Mouse (Mus musculus): ENCODE measurements at regions not wholly inside any gene's neighbourhood (a gene's known extent, or its start where the extent isn't known, plus 50 kb on each side); places are given as distances from the start of the nearest gene placed in this dataset.
"Not testable (repeated sequence)": the region's sequence is repeated elsewhere in the genome, so short reads cannot be mapped to it uniquely, and the experiment has no call there.

- no peak for ATAC-seq (ENCODE audit: low read depth)
These were observed 68.7 kb upstream of the Tbl1xr1 start for GRCm38 (mm10) chr3:22007736-22008135.

GRCm38 (mm10) chr3:22008432-22008831 is 68.0 kb upstream of the Tbl1xr1 start:
- WGBS, result 86% methylated on average over 5 of the region's 5 CpGs
- ATAC-seq (ENCODE audit: low read depth), result no peak
- Histone ChIP-seq H3K4me2 (ENCODE audit: low read depth, low read length) (no peak overlapping the region), H3K4me1 (ENCODE audit: control insufficient read depth, insufficient read depth, low read length) (no peaks in the 10 kb centered on the region), H3K27me3 (ENCODE audit: control insufficient read depth, insufficient read depth, low read length) (no peaks in the 10 kb centered on the region), H3K27ac (ENCODE audit: low read depth, low read length) (no peak overlapping the region), H3K4me3 (ENCODE audit: low read depth, low read length) (no peak overlapping the region), H3K9ac (replicated peaks; ENCODE audit: low read depth, low read length) (no peak overlapping the region), H3K36me3 (ENCODE audit: control insufficient read depth, insufficient read depth, low read length) (no peaks in the 10 kb centered on the region), H3K9me3 (ENCODE audit: control insufficient read depth, low read length) (no peaks in the 10 kb centered on the region)

More at GRCm38 (mm10) chr3:22007736-22008135, 68.7 kb upstream of the Tbl1xr1 start:
- no peaks in the 10 kb centered on the region for H3K9me3 ChIP-seq (ENCODE audit: control insufficient read depth, low read length)
- H3K36me3 ChIP-seq (ENCODE audit: control insufficient read depth, insufficient read depth, low read length), result no peaks in the 10 kb centered on the region
- H3K4me1 ChIP-seq (ENCODE audit: control insufficient read depth, insufficient read depth, low read length), result no peaks in the 10 kb centered on the region
- H3K9ac ChIP-seq (replicated peaks; ENCODE audit: low read depth, low read length), result no peak overlapping the region
- H3K4me2 ChIP-seq (ENCODE audit: low read depth, low read length), result no peak overlapping the region
- H3K4me3 ChIP-seq (ENCODE audit: low read depth, low read length), result no peak overlapping the region
- WGBS, result 92% methylated on average over 5 of the region's 5 CpGs
- no peak overlapping the region for H3K27ac ChIP-seq (ENCODE audit: low read depth, low read length)
- no peaks in the 10 kb centered on the region for H3K27me3 ChIP-seq (ENCODE audit: control insufficient read depth, insufficient read depth, low read length)

GRCm38 (mm10) chr3:22009898-22010699 is 66.4 kb upstream of the Tbl1xr1 start:
- no peak overlapping the region for H3K27ac ChIP-seq (ENCODE audit: low read depth, low read length)
- no peak overlapping the region for H3K9ac ChIP-seq (replicated peaks; ENCODE audit: low read depth, low read length)
- ATAC-seq (ENCODE audit: low read depth), result no peak
- no peaks in the 10 kb centered on the region for H3K9me3 ChIP-seq (ENCODE audit: control insufficient read depth, low read length)
- 78% methylated on average over 2 of the region's 2 CpGs for WGBS
- no peaks in the 10 kb centered on the region for H3K36me3 ChIP-seq (ENCODE audit: control insufficient read depth, insufficient read depth, low read length)
- H3K4me1 ChIP-seq (ENCODE audit: control insufficient read depth, insufficient read depth, low read length), result no peaks in the 10 kb centered on the region
- no peak overlapping the region for H3K4me2 ChIP-seq (ENCODE audit: low read depth, low read length)
- no peaks in the 10 kb centered on the region for H3K27me3 ChIP-seq (ENCODE audit: control insufficient read depth, insufficient read depth, low read length)
- no peak overlapping the region for H3K4me3 ChIP-seq (ENCODE audit: low read depth, low read length)

- not testable (repeated sequence) for H3K4me1 ChIP-seq (ENCODE audit: control insufficient read depth, insufficient read depth, low read length); H3K27ac ChIP-seq (ENCODE audit: low read depth, low read length); H3K27me3 ChIP-seq (ENCODE audit: control insufficient read depth, insufficient read depth, low read length); H3K9me3 ChIP-seq (ENCODE audit: control insufficient read depth, low read length); ATAC-seq (ENCODE audit: low read depth); H3K9ac ChIP-seq (replicated peaks; ENCODE audit: low read depth, low read length); H3K4me2 ChIP-seq (ENCODE audit: low read depth, low read length); H3K4me3 ChIP-seq (ENCODE audit: low read depth, low read length); H3K36me3 ChIP-seq (ENCODE audit: control insufficient read depth, insufficient read depth, low read length)
These were observed 65.8 kb upstream of the Tbl1xr1 start for GRCm38 (mm10) chr3:22010700-22010991.

GRCm38 (mm10) chr3:22021360-22021935 is 55.0 kb upstream of the Tbl1xr1 start:
- Histone ChIP-seq H3K36me3 (ENCODE audit: control insufficient read depth, insufficient read depth, low read length) (no peaks in the 10 kb centered on the region), H3K9me3 (ENCODE audit: control insufficient read depth, low read length) (no peaks in the 10 kb centered on the region), H3K27me3 (ENCODE audit: control insufficient read depth, insufficient read depth, low read length) (no peaks in the 10 kb centered on the region), H3K4me3 (ENCODE audit: low read depth, low read length) (no peak overlapping the region), H3K4me1 (ENCODE audit: control insufficient read depth, insufficient read depth, low read length) (no peaks in the 10 kb centered on the region), H3K4me2 (ENCODE audit: low read depth, low read length) (no peak overlapping the region), H3K9ac (replicated peaks; ENCODE audit: low read depth, low read length) (no peak overlapping the region), H3K27ac (ENCODE audit: low read depth, low read length) (no peak overlapping the region)
- ATAC-seq (ENCODE audit: low read depth), result no peak
- 89% methylated on average over 3 of the region's 3 CpGs for WGBS

GRCm38 (mm10) chr3:22022418-22022817 is 54.0 kb upstream of the Tbl1xr1 start:
- Histone ChIP-seq H3K36me3 (ENCODE audit: control insufficient read depth, insufficient read depth, low read length) (no peaks in the 10 kb centered on the region), H3K27me3 (ENCODE audit: control insufficient read depth, insufficient read depth, low read length) (no peaks in the 10 kb centered on the region), H3K9ac (replicated peaks; ENCODE audit: low read depth, low read length) (no peak overlapping the region), H3K27ac (ENCODE audit: low read depth, low read length) (no peak overlapping the region), H3K9me3 (ENCODE audit: control insufficient read depth, low read length) (no peaks in the 10 kb centered on the region), H3K4me2 (ENCODE audit: low read depth, low read length) (no peak overlapping the region), H3K4me3 (ENCODE audit: low read depth, low read length) (no peak overlapping the region), H3K4me1 (ENCODE audit: control insufficient read depth, insufficient read depth, low read length) (no peaks in the 10 kb centered on the region)
- 67% methylated on average over 2 of the region's 2 CpGs for WGBS
- no peak for ATAC-seq (ENCODE audit: low read depth)

GRCm38 (mm10) chr3:22023049-22023448 is 53.4 kb upstream of the Tbl1xr1 start:
- Histone ChIP-seq H3K4me3 (ENCODE audit: low read depth, low read length) (no peak overlapping the region), H3K4me1 (ENCODE audit: control insufficient read depth, insufficient read depth, low read length) (no peaks in the 10 kb centered on the region), H3K4me2 (ENCODE audit: low read depth, low read length) (no peak overlapping the region), H3K36me3 (ENCODE audit: control insufficient read depth, insufficient read depth, low read length) (no peaks in the 10 kb centered on the region), H3K27me3 (ENCODE audit: control insufficient read depth, insufficient read depth, low read length) (no peaks in the 10 kb centered on the region), H3K27ac (ENCODE audit: low read depth, low read length) (no peak overlapping the region), H3K9ac (replicated peaks; ENCODE audit: low read depth, low read length) (no peak overlapping the region), H3K9me3 (ENCODE audit: control insufficient read depth, low read length) (no peaks in the 10 kb centered on the region)
- 73% methylated on average over 6 of the region's 6 CpGs for whole genome bisulfite sequencing
- no peak for ATAC-seq (ENCODE audit: low read depth)

GRCm38 (mm10) chr3:22023551-22023950 is 52.9 kb upstream of the Tbl1xr1 start:
- Histone ChIP-seq H3K4me2 (ENCODE audit: low read depth, low read length) (no peak overlapping the region), H3K9me3 (ENCODE audit: control insufficient read depth, low read length) (no peaks in the 10 kb centered on the region), H3K4me1 (ENCODE audit: control insufficient read depth, insufficient read depth, low read length) (no peaks in the 10 kb centered on the region), H3K27ac (ENCODE audit: low read depth, low read length) (no peak overlapping the region), H3K27me3 (ENCODE audit: control insufficient read depth, insufficient read depth, low read length) (no peaks in the 10 kb centered on the region), H3K9ac (replicated peaks; ENCODE audit: low read depth, low read length) (no peak overlapping the region), H3K4me3 (ENCODE audit: low read depth, low read length) (no peak overlapping the region), H3K36me3 (ENCODE audit: control insufficient read depth, insufficient read depth, low read length) (no peaks in the 10 kb centered on the region)
- WGBS, result 72% methylated on average over 5 of the region's 5 CpGs
- ATAC-seq (ENCODE audit: low read depth), result no peak

GRCm38 (mm10) chr3:22024200-22024599 is 52.3 kb upstream of the Tbl1xr1 start:
- WGBS, result 8% methylated on average over 6 of the region's 6 CpGs
- Histone ChIP-seq H3K9me3 (ENCODE audit: control insufficient read depth, low read length) (no peaks in the 10 kb centered on the region), H3K4me2 (ENCODE audit: low read depth, low read length) (no peak overlapping the region)

More at GRCm38 (mm10) chr3:22024200-22024599, 52.3 kb upstream of the Tbl1xr1 start:
- Histone ChIP-seq H3K4me3 (ENCODE audit: low read depth, low read length) (no peak overlapping the region), H3K4me1 (ENCODE audit: control insufficient read depth, insufficient read depth, low read length) (no peaks in the 10 kb centered on the region), H3K27me3 (ENCODE audit: control insufficient read depth, insufficient read depth, low read length) (no peaks in the 10 kb centered on the region), H3K27ac (ENCODE audit: low read depth, low read length) (no peak overlapping the region), H3K36me3 (ENCODE audit: control insufficient read depth, insufficient read depth, low read length) (no peaks in the 10 kb centered on the region), H3K9ac (replicated peaks; ENCODE audit: low read depth, low read length) (no peak overlapping the region)
- ATAC-seq (ENCODE audit: low read depth), result no peak

Measured in neural tube, embryonic 14.5 days (tissue).